Mouse (Mus musculus) lung, embryonic 14.5 days (tissue): ENCODE measurements at regions not wholly inside any gene's neighbourhood (a gene's known extent, or its start where the extent isn't known, plus 50 kb on each side); places are given as distances from the start of the nearest gene placed in this dataset.

Source experiments
- ATAC-seq: fragments of 200-750 bp; cut with Nextera tagmentation; 2 replicates; pipeline ENCODE4 v1.8.0; 2017; ENCODE audit warnings: mild to moderate bottlenecking, moderate TSS enrichment, moderate library complexity; ENCODE audit not compliant: insufficient read depth
- DNase-seq: peaks from one replicate; pipeline ENCODE4 v3.0.0-alpha.2; 2015
- H3K27ac ChIP-seq: fragments of 300-500 bp; sonication (generic); 2 replicates; pipeline ENCODE4 v1.5.1; 2014; ENCODE audit warnings: low read depth, mild to moderate bottlenecking, moderate library complexity
- H3K27me3 ChIP-seq: fragments of 300-500 bp; sonication (generic); 2 replicates; pipeline ENCODE4 v1.6.1; 2014; ENCODE audit warnings: low read length, control low read depth; ENCODE audit not compliant: insufficient read depth
- H3K36me3 ChIP-seq: fragments of 300-500 bp; sonication (generic); 2 replicates; pipeline ENCODE4 v1.6.1; 2014; ENCODE audit warnings: control low read depth; ENCODE audit not compliant: insufficient read depth
- H3K4me1 ChIP-seq: fragments of 300-500 bp; sonication (generic); 2 replicates; pipeline ENCODE4 v1.6.1; 2014; ENCODE audit warnings: antibody characterized with exemption, control low read depth; ENCODE audit not compliant: insufficient read depth
- H3K4me2 ChIP-seq: fragments of 300-500 bp; sonication (generic); 2 replicates; pipeline ENCODE4 v1.6.1; 2014; ENCODE audit warnings: mild to moderate bottlenecking
- H3K4me3 ChIP-seq: fragments of 300-500 bp; sonication (generic); 2 replicates; pipeline ENCODE4 v1.5.1; 2014; ENCODE audit warnings: low read depth, low read length
- H3K9ac ChIP-seq: fragments of 300-500 bp; sonication (generic); 2 replicates; pipeline ENCODE4 v1.6.1; 2014
- H3K9me3 ChIP-seq: fragments of 300-500 bp; sonication (generic); 2 replicates; pipeline ENCODE4 v1.6.1; 2016; ENCODE audit warnings: low read depth, low read length, control low read depth
- CTCF ChIP-seq: IDR thresholded peaks from 2 replicates; pipeline ENCODE4 v1.5.1; 2016; ENCODE audit warnings: antibody characterized with exemption, low read depth
- WGBS: fragments of 180-500 bp; shearing (Covaris S2); extraction: QIAGEN DNeasy Blood & Tissue Kit; methylation state at CpG from one replicate; pipeline ENCODE4 v1.1.7; 2014; 5-methylcytosine and 5-hydroxymethylcytosine counted together

- no peaks in the 10 kb centered on the region for H3K36me3 ChIP-seq
- TF ChIP-seq CTCF = no peak
- no peak overlapping the region for H3K4me3 ChIP-seq
- no peak overlapping the region for H3K4me2 ChIP-seq
- H3K4me1 ChIP-seq = no peaks in the 10 kb centered on the region
- no peak for DNase-seq
- no peak overlapping the region for H3K27ac ChIP-seq
- H3K27me3 ChIP-seq = no peaks in the 10 kb centered on the region
- H3K9me3 ChIP-seq = no peaks in the 10 kb centered on the region
- no peak overlapping the region for H3K9ac ChIP-seq
- ATAC-seq = no peak
- WGBS = 80% methylated on average over 6 of the region's 6 CpGs
These were observed 59.7 kb upstream of the Sestd1 start for GRCm38 (mm10) chr2:77340076-77340475.

GRCm38 (mm10) chr2:77337786-77338406, 57.5 kb upstream of the Sestd1 start:
- DNase-seq (no peak), ATAC-seq (no peak)
- no peaks in the 10 kb centered on the region for H3K9me3 ChIP-seq
- no peak overlapping the region for H3K27ac ChIP-seq
- H3K9ac ChIP-seq = no peak overlapping the region
- H3K4me3 ChIP-seq = no peak overlapping the region
- no peak overlapping the region for H3K4me2 ChIP-seq
- no peaks in the 10 kb centered on the region for H3K4me1 ChIP-seq
- H3K36me3 ChIP-seq = no peaks in the 10 kb centered on the region
- 78% methylated on average over 3 of the region's 3 CpGs for WGBS
- TF ChIP-seq CTCF = no peak
- H3K27me3 ChIP-seq = no peaks in the 10 kb centered on the region

GRCm38 (mm10) chr2:77337318-77337717, 56.9 kb upstream of the Sestd1 start:
- TF ChIP-seq CTCF = no peak
- H3K9ac ChIP-seq = no peak overlapping the region
- H3K36me3 ChIP-seq = no peaks in the 10 kb centered on the region
- no peaks in the 10 kb centered on the region for H3K4me1 ChIP-seq
- no peak overlapping the region for H3K27ac ChIP-seq
- H3K4me2 ChIP-seq = no peak overlapping the region
- H3K4me3 ChIP-seq = no peak overlapping the region
- H3K27me3 ChIP-seq = no peaks in the 10 kb centered on the region
- H3K9me3 ChIP-seq = no peaks in the 10 kb centered on the region
- WGBS = 81% methylated on average over 3 of the region's 3 CpGs
- DNase-seq (no peak), ATAC-seq (no peak)

GRCm38 (mm10) chr2:77336810-77337209, 56.4 kb upstream of the Sestd1 start:
- ATAC-seq = no peak

GRCm38 (mm10) chr2:77334706-77335105, 54.3 kb upstream of the Sestd1 start:
- Histone ChIP-seq H3K4me2 (no peak overlapping the region), H3K9me3 (no peaks in the 10 kb centered on the region), H3K27me3 (no peaks in the 10 kb centered on the region), H3K9ac (no peak overlapping the region), H3K4me3 (no peak overlapping the region), H3K4me1 (no peaks in the 10 kb centered on the region), H3K27ac (no peak overlapping the region), H3K36me3 (no peaks in the 10 kb centered on the region)
- ATAC-seq (no peak), DNase-seq (no peak)
- TF ChIP-seq CTCF = no peak
- 66% methylated on average over 9 of the region's 9 CpGs for WGBS

More at GRCm38 (mm10) chr2:77336810-77337209, 56.4 kb upstream of the Sestd1 start:
- Histone ChIP-seq H3K27ac (no peak overlapping the region), H3K4me1 (no peaks in the 10 kb centered on the region), H3K4me3 (no peak overlapping the region), H3K4me2 (no peak overlapping the region), H3K9ac (no peak overlapping the region), H3K36me3 (no peaks in the 10 kb centered on the region), H3K27me3 (no peaks in the 10 kb centered on the region), H3K9me3 (no peaks in the 10 kb centered on the region)
- 75% methylated on average over 3 of the region's 3 CpGs for WGBS
- TF ChIP-seq CTCF = no peak
- no peak for DNase-seq

GRCm38 (mm10) chr2:77333394-77334079, 53.1 kb upstream of the Sestd1 start:
- Histone ChIP-seq H3K9me3 (no peaks in the 10 kb centered on the region), H3K4me2 (no peak overlapping the region), H3K27ac (no peak overlapping the region), H3K4me1 (no peaks in the 10 kb centered on the region), H3K9ac (no peak overlapping the region), H3K27me3 (no peaks in the 10 kb centered on the region), H3K36me3 (no peaks in the 10 kb centered on the region), H3K4me3 (no peak overlapping the region)
- 70% methylated on average over 8 of the region's 8 CpGs for WGBS
- no peak for ATAC-seq
- TF ChIP-seq CTCF = no peak
- no peak for DNase-seq
